Mouse (Mus musculus) Muller cell, postnatal 12 days (primary cell): Measurements from ENCODE around the gene Gng5.
A peak's percentile ranks its signal among the peaks of the same experiment; 100 is the strongest.

Experiments
- DNase-seq: peaks from one replicate; pipeline ENCODE4 v3.0.0-alpha.2; 2015; ENCODE audit errors: inconsistent ontology term

The Gng5 gene

DNA sequence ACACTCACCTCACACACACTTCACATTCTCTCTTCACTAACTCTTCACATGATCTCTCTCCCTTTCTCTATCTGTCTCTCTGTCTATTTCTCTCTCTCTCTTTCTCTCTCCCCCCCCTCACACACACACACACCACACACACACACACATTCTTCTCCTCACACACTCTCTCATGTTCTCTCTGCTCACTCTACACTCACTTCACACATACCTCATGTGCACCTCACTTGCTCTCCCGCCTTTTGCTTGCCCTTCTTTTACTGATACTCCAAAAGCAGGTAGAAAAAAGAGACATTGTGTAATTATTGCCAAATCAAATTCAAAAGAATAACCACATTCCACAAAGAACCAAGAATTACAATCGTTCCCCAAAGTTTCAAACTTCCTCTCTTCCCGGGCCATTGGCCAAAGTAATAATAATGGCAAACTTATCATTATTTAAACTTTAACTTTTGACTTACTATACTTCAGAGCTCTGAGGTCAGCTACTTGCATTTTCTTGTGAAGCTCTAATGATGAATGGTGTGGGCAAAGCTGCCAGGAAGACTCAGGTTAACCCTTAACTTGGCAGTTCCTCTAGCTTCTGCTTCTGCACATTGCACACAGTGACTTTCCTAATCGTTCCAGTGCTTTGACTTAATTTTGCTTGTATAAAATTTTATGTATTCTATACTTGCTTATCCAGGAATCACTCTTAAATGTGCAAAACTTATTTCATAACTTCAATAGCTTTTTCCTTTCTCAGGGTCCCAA lies 41.1 kb downstream of the Gng5 start:
- DNase-seq, result no peak

- DNase-seq, result no peak
Measured at GRCm38 (mm10) chr3:146543632-146544031, 44.0 kb downstream of the Gng5 start.

DNA sequence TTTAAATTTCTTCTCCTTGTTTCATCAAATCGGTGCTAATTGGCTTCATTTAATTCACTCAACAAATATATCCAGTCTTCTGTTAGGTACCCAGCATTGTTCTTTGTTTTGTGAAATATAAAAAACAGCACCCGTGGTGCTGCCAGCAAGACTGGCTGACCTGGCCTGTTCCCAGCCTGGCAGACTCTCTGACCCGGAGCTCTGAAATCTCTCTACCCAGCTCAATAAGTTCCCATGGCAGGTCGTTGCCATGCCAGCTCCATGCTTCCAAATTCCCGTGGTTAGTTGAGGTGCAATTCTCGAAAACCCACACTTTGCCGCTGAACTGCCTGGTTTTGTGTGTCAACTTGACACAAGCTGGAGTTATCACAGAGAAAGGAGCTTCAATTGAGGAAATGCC lies 55.2 kb downstream of the Gng5 start:
- DNase-seq, result peak; percentile 64
